Mouse (Mus musculus) adrenal gland, postnatal 10 days (tissue): Measurements from ENCODE around the gene Chst11. TPM values are rescaled to one million over a fixed set of nuclear protein-coding genes. Genes with fewer than 3 reads are reported as not detected.
A peak's percentile ranks its signal among the peaks of the same experiment; 100 is the strongest.

Experiments
- DNase-seq: peaks from one replicate; pipeline ENCODE4 v3.0.0; 2021; ENCODE audit warnings: mixed read lengths
- total RNA-seq, 2 experiments: library from RNA; stranded (reverse); gene quantifications; 2 replicates each; pipeline ENCODE4 v1.2.3; 2021

The Chst11 gene
- total RNA-seq, 2 experiments from 2014 or later = 23.2 to 23.3 TPM

- peak; percentile 61 for DNase-seq
These were observed 5.6 kb downstream of the Chst11 start for GRCm38 (mm10) chr10:82990918-82991317.

DNA sequence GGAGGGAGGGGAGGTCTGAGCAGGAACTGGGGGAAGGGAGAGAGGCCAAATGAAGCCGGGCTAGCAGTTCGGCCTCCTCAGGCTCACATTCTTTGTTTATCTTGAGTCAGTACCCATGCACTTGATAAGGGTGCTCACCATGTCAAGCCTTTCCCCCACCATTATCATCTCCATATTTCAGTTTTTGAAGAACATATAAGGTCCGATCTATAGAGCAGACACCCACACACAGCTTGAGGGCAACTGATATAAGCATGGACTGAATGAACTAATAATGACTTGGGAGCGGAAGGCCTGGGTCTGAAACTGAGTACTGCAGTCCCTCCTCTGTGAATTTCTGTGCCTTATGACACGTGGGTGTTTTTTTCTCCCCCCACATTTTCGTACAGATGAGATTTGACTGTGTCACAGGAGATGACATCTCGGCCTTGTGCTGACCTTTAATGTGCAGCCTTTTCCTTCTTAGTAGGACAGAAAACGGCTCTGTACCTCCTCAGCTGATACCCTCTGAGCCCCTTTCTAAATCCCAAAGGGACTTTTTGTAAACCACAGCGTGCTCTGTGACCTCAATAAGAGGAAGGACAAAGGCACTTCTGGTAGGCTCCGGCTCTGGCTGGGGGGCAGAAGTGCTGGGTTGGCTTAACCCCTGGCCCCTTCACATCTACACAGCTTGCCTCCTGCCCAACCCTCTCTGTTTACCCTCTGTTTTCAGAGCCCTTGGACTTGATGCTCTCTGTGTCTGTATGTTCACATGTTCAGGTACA, 6.6 kb downstream of the Chst11 start:
- DNase-seq = no peak

GRCm38 (mm10) chr10:82994284-82994683, 9.0 kb downstream of the Chst11 start:
- no peak for DNase-seq

- no peak for DNase-seq
These were observed 12.2 kb downstream of the Chst11 start for GRCm38 (mm10) chr10:82997460-82997859.

DNA sequence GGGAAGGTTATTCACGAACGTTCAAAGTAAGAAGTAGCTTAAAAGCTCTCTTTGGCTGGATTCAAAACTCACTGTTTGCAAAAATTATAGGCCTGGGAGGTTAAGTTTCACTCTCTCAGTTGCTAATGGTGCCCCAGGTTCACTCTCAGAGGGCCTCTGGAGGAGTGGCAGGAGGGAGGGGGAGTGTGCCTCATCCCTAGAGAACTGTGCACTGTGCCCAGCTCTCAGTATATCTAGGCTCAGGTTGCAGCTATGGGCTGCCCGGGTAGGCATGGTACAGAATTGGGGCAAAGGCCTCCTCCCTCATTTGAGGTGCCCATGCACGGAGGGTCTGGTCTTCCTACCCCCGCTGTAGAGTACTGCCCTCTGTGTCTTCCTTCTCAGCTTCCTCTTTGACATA, 14.9 kb downstream of the Chst11 start:
- no peak for DNase-seq

- DNase-seq = no peak
These were observed 15.4 kb downstream of the Chst11 start for GRCm38 (mm10) chr10:83000721-83001120.

GRCm38 (mm10) chr10:83003899-83004298, 18.6 kb downstream of the Chst11 start:
- DNase-seq = no peak

DNA sequence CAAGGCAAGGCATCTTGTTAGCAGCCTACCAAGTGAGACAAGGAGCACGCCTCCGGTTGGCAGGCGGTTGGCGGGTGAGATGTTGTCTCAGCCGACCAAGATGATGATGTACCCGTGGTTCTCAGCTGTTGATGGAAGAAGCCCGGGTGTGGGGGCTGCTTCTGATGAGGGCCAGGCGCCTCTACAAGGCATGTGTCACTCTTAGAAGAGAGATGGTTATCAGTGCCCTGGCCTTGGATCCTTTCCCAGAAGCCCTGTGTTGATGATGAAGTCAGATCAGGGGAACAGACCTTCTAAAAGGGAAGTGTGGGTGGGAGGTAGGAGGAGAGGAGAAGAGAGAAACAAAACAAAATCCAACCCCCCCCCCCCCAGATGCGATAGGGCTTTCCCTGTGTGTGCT, 19.1 kb downstream of the Chst11 start:
- DNase-seq = peak; percentile 66

DNA sequence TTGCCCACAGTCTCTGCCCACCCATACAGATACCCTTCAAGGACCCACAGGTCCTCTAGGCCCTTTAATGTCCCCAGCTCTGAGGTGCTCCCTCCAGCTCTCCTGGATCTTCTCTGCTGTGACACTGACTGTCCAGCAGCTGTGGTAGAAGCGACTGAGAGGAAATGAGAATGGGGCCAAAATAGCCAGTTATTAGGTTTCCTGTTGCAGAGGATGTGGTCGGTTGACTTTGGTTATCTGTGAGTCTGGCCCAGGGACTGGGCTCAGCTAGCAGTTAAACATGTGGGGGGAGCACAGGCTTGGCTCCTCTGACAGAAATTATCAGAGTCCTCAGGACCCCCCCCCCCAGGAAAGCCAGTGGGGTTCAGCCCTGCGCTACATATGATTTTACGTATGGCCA, 19.7 kb downstream of the Chst11 start:
- no peak for DNase-seq

GRCm38 (mm10) chr10:83006258-83006657, 21.0 kb downstream of the Chst11 start:
- DNase-seq = no peak

DNA sequence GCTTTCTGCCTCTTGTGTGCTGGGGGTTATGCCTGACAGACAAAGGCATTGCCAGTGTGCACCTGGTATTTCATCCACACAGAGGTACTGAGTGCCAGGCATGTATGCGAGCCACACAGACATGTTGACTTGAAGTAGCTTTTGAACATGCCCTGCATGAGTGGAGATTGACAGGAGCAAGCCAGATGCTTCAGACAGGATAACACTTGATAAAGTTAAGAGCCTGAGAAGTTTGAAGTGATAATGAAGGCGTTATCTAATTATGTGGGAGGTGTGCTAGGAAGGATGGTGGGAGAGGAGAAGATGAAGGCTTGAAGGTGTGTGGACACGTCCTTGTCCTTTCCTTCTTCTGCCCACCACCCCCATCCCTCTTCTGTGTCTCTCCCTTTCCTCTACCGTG, 28.7 kb downstream of the Chst11 start:
- no peak for DNase-seq

- DNase-seq = no peak
These were observed 30.6 kb downstream of the Chst11 start for GRCm38 (mm10) chr10:83015919-83016318.

DNA sequence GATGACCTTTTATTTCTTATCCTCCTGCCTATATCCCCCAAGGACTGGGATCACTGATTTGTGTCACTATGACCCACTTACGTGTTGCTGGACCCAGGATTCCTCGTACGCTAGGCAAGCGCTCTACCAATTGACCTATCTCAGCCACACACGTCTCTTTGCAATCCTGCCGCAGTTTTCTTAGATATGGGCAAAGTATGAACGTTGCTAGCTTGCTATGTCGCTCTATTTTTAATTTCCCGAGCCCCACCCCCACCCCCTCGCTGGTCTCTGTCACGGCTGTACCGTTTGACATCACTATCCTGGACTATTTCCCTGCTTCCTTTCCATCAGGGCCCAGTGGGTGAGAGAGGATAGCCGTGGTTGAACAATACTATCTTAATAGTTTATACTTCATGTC, 31.5 kb downstream of the Chst11 start:
- DNase-seq = no peak

- no peak for DNase-seq
These were observed 32.6 kb downstream of the Chst11 start for GRCm38 (mm10) chr10:83017760-83018498.

- no peak for DNase-seq
These were observed 33.2 kb downstream of the Chst11 start for GRCm38 (mm10) chr10:83018521-83018920.

GRCm38 (mm10) chr10:83019497-83020270, 34.4 kb downstream of the Chst11 start:
- no peak for DNase-seq

DNA sequence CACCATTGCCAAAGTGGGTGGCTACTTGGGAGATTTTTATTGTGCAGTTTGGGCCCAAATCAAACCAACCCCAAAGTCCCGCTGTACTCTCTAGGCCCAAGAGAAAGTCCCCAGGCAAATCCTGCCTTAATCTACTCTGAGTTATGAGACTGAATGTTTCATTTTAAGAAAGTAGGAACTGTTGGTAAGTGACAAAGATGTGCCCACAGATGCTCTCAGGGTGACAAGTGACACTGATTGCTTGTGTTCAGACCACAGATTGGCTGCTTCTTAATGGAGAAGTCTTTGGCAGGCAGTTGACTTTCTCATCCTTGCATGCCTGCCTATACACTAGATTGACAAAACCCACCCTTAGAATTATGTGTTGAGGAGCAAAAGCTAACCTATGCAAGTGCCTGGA, 37.3 kb downstream of the Chst11 start:
- no peak for DNase-seq

DNA sequence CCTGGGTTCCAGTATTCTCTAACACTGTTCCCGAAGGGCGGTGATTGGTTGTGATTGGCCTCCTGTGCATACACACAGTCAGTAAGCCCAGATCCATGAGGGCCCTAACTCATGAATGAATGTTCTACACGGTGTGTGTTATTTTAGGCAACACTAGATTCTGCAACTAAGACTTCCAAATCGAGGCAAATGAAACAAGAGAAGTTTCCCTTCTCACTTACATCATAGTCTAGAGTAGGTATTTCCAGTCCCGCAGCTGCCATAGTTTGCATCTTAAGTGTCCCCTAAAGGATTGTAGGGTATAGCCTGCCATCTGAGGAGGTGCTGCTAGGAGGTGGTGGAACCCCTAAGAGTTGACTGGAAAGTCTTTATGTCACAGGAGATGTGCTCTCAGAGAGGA, 40.9 kb downstream of the Chst11 start:
- DNase-seq = no peak

DNA sequence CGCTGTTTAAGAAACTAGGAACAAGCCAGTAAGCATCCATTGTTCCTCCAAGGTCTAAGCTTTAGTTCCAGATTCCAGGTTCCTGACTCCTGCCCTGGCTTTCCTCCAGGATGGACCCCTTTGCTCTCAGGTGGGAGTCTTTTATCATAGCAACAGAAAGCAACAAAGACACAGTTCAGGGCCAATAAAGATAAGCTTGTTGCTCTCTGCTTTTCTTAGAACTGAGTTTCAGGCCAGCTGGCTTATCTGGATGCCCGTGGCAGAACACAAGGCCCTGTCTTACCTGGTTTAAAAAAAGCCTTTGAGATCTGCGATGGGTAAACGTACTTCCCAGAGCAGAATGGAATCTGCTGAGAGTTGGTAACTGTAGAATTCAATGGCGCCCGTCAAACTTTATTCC, 42.4 kb downstream of the Chst11 start:
- no peak for DNase-seq

DNA sequence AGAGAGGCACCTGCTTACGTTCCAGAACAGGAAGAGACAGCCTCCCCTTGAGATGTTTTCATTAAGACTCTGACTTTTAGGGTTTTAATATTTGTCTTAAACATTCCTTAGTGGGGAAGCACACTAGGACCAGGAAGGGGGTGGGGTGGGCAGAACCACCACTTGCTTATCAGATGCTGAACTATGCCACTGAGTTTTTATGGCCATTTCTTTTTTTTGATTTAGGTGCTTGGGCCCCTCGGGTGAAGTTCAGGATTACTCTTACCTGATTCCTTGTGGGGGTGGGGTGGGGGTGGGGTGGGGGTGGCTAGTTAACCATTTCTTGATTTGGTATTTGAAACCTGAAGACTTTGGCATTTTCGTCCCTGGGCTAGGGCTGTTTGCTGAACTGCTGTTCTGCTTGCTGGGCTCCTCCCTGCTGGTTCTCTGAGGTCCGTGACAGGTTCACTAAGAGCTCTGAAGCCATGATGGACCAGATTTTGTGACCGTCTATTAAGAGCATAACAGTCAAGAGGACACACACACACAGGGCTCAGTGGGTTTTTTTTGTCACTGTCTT, 44.9 kb downstream of the Chst11 start:
- DNase-seq = no peak

DNA sequence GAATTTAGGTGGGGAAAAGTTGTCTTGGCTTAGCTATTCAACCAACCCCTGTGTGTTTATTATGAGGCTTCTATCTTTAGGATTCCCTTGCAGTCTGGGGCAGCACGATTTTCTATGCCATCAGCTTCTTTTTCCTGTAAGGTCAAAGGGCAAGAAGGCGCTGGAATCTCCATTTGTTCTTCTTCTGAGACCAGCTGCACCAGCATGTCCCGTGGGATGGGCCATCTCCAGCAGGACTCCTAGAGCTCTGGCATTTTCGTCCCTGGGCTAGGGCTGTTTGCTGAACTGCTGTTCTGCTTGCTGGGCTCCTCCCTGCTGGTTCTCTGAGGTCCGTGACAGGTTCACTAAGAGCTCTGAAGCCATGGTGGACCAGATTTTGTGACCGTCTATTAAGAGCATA, 45.6 kb downstream of the Chst11 start:
- no peak for DNase-seq

- no peak for DNase-seq
These were observed 46.3 kb downstream of the Chst11 start for GRCm38 (mm10) chr10:83031561-83031960.

GRCm38 (mm10) chr10:83032559-83032958, 47.3 kb downstream of the Chst11 start:
- DNase-seq = peak; percentile 75
